Mouse (Mus musculus) regulatory T cell (primary cell): Measurements from ENCODE around the gene Cadps2.

Experiments
- in situ Hi-C: fragments of 300-600 bp; cut with MboI, MseI; formaldehyde crosslinking; loops from one replicate; pipeline ENCODE4 v1.15.1; 2025; ENCODE audit warnings: high pct_unique_total_duplicates

Cadps2 gene

DNA sequence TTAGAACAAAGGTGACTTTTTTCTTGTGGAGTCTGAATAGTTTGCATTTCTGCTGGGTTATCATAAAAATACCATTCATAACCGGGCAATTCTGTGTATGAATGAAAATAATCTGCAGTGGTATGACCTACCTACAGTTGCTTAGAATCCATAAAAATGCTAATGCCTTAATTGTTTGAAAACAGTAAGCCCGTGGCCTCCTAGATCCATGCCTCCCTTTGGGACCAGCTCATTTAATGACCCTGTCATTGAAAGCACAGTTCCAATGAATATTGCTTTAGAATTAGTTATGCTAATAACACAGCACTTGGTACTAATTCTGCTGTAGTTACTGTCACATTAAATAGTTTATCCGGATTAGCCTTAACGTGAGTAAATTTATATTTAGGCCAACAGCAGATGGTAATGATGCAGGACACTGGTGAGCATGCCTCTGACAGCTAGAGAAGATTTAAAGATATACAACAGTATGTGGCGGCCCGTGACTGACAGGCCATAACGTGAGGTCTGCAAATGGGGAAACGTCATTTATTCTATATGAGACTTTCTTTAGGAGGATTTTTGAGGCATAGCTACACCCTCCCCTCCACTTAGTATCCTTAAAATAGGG lies 477.3 kb downstream of the Cadps2 start:
- in situ Hi-C loops = no loop called here

DNA sequence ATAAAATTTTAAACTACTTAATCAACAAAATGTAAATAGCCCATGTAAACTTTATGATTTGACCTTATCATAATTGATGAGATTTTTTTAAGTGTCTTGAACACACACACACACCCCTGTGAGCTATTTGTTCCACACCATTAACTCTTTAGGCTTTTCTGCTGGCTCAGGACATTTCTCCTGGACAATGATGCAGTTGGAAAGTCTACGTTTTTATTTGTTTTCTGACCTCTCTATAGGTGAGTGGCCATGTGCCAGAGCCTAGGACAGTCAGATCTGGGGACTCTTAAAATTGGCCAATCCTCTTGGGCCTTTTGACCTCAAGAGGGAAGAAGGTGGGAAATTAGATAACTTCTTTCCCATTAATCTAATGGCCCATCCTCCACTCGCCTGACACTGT lies 478.6 kb downstream of the Cadps2 start:
- in situ Hi-C loops = no loop called here

DNA sequence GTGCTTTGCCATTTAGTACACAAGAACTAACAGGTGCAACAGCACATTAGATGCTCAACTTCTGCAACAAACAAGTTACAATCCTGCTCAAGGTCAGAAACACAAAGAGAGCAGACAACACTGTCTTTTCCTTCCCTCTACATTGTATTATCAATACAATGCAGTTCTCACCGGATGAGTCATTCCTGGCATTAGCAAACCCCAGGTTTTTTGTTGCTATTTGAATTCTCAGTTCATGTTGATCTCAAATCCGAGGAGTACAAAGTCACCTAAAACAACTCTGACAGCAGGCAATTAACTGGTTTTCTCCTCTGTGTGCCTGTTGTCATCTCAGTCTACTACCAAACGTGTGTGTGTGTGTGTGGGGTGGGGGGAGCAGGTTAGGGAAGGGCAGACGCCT lies 483.1 kb downstream of the Cadps2 start:
- in situ Hi-C loops = no loop called here

DNA sequence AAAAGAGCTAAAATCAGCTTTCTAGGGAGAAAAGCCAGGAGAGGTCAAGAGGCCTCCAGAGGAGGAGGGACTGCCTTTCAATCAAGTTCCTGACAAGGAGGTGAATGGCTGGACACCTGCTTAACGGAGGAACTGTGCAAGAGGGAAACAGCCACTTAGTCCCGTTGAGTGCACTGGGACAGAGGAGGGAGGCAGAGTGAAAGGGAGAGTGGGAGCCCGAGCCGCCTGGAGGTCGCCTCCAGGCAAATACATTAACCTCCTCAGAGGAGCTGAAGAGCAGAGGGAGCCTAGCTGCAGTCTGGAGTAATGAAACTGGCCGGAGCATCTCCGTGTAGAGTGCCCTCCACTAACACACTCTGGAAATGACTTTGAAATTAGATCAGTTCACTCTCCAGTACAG lies 485.7 kb downstream of the Cadps2 start:
- in situ Hi-C loops = no loop called here

DNA sequence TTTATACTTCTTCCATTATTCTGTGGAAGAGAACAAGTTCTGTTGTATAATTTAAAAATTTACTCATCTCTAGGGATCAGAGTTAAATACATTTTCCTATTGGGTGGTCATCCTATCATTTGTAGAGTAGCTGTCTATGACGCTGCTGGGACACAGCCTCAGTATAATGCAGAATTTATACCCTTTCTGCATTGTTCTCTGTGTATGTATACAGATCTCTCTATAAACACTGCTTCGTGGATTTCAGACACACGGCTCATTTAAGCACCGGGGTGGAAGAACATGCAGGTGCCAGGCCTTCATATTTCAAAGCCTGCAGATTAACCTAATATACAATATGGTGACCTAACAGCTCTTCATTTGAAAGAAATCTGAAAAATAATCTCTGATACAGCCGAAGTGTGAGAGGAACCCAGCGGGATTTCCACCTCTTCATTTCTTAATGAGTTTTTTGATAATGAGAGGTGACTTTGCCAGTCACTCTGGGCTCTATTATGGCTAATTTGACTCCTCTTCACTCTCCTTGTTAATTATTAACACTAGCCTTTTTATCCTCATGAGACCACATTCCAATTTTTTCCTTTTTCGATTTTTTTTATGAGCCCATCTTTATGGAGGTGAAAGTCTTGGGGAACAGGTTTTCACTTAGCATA lies 501.7 kb downstream of the Cadps2 start:
- in situ Hi-C loops = no loop called here

DNA sequence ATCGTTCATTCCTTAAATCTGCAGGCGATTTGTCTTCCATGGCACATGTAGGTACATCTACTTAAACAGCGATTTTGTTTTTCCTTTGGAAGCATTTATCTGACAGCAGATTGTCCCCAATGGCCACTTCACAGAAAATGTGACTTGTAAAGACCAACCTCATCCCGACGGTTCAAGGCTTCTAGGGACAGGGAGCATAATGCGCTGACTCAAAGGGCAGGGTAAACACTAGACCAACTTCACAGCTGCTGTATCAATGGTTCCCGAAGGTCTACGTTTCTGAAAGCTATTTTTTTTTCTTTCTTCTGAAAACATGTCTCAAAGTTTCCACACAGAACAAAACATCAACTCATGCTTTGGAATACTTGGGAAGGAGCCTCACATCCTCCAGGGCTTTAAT lies 524.3 kb downstream of the Cadps2 start:
- in situ Hi-C loops = no loop called here

DNA sequence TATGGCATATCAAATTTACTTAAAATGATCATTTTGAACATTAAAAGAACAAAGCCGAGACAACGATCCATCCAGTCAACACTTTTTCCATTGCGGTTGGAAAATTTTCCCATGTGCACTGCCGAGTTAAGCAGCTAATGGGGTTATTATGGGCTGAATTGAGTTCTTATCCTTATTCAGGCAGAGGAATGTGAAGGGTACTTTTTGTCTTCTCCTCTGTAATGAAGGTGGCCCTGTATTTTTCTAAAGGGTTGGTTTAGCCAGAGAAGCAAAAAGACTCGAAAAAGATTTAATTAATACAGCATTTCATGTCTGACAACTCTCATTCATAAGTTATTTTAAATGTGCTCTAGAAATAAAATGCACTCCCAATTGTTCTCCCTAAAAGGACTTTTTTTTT lies 524.9 kb downstream of the Cadps2 start:
- in situ Hi-C loops = no loop called here

DNA sequence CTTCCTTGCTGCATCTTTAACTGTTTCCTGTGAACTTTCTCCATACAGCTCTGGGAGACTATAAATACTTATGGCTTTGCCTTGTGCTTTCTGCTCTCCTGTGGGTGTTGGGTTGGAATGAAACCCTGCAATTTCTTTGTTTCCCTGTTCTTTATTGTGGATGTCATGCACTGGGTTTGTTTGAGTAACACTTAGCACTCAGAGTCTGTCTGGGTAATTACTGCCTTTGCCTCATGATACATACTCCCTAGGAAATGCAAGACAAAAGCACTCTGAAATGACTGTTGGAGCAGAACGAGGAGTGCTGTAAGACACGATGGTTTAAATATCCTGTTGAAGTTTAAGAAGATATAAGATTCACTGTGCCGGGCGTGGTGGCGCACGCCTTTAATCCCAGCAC lies 533.2 kb downstream of the Cadps2 start:
- in situ Hi-C loops = no loop called here

DNA sequence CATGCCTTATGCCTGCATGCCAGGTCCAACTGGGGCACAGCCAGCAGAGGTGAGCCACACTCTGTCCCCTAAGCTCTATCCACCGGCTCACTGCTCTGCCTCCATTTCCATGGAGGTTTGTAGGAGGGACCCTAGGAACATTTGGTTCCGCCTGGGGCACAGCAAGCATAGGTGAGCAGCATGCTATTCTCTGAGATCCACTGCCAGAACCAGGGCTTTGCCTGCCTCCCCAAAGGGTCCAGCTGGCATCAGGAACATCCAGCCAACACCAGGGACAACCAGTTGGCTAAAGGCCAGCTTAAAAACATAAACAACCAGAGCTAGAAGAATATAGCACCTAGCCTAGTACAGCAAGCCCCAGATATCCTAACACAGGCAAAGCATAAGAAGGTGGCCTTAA lies 540.6 kb downstream of the Cadps2 start:
- in situ Hi-C loops = no loop called here

DNA sequence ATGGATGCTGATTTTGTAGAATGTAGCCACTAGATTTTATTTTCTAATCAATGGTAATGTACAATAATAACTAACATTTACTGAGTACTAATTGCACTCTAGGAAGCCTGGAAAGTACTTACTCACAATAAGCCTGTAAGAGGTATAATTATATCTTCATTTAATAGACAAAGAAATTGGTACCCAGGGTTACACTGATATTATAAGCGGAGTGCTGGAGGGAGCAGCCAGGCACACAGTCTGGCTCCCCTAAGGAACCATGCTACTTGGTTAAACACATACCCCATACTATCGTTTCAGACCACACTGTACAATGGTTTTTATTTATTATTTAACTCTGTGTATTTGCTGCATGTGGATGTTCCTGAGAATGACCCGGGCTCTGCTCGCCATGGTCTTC lies 544.5 kb downstream of the Cadps2 start:
- in situ Hi-C loops = no loop called here

DNA sequence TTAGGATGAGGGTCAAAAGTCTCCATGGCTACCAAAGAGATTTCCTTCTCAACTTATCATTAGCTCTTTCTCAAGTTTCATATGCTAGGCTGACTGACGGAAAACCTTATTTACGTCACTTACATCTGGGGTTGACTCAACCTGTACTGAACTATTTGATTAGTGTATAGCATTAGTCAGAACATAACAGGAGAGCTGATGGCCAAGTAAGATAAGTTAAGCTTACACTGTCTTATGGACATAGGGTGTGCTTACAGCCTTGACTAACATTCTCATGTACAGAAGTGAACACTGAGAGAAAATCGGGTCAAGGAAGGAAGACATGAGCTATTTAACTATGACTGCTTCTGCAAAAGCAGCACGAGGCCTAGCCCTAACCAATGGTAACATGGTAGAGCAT lies 550.5 kb downstream of the Cadps2 start:
- in situ Hi-C loops = no loop called here

DNA sequence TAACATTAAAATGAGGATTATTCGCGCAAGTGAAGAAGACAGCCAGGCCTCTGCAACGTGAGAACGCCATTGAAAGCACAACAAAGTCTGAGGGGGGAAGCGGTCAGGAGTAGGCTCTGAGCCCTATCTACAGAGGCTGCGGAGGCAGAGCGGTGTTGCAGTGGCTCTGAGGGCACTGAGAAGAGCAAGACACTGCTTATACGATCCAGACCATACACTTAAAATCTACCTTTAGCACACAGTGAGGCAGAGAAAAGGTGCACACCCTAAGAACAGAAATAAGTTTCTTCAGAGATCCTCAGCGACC lies 557.8 kb downstream of the Cadps2 start:
- in situ Hi-C loops = no loop called here

DNA sequence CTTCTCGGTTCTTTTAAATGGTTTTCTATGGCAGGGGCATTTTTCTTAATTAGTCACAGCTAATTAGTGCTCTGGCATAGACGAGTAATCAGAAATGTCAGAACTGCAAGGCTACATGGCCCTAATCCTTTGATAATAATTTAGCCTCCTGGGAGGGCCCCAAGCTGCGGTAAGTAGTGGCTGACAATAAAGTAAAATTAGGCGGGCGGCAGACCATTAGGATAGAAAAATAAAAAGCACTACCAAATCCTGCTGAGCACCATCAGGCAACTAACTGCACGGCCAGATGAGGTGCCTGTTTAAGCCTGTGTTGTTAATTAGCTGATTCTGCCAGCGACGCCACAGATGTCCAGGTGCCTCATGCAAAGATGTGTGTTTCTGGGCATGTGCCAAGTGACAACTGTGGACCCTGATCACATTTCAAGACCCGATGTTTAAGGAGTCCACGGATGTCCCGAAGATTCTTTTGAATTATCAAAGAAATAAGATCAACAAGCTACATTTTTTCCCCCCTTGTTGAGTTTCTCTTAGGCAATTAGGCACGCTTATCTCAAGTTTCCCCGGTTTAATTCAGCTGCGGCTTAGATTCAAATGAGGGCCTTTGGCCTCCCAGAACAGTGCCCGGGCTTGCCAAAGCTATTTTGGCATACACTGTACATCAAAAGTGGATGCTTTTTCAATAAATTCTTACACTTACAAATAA lies 558.3 kb downstream of the Cadps2 start:
- in situ Hi-C loops = no loop called here

DNA sequence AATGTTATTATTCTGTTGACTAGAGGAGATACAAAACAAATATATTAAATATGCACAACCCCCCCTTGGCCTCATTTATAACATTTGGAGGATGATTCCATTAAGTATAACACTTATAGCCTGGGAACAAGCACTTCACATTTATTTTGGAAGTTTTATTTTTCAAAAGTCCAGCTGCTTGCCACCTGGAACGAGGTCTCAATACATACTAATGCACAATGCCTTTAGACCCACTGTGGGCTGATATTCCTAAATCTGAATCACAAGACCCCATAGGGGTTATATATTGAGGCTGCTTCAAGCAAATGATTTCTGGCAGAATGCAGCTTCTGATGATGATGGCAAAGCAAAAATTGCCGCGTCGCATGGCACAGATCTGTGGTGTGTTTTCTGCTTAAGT lies 565.7 kb downstream of the Cadps2 start:
- in situ Hi-C loops = no loop called here

DNA sequence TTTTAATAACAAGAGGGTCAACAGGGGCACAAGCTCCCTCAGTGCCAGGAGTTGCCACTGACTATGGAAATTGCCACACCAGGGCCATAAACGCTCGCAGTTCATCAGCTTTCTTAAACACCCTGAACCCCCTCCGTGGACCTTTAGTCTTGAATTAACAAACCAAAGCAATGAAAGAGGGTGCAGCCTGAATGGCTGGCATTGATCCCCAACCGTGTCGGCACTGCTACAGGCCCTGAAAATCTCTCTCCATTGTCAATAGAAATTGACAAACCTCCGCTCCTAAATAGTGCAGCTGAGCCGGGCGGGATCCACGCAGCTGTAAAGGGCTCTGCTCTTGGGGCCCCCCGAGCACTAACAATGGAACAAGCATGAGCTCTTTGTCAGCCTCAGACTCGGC lies 566.2 kb downstream of the Cadps2 start:
- in situ Hi-C loops = no loop called here

DNA sequence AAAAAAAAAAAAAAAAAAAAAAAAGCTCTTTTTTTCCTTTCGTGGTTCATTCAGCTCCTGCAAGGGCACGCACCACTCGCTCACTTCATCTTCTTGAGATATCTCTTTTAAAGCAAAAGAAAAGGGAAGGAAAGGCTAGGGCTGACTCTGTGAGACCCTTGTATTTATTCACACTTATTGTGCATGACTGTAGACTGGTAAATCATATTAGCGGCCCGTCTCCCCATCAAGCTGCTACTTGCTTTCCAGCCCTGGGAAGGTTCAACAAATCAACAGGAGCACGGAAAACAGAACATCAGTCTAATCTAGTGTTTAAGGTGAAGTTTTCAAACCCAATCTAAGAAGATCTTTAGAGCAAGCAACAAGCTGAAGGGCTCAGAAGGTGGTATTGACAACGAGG lies 566.7 kb downstream of the Cadps2 start:
- in situ Hi-C loops = no loop called here

DNA sequence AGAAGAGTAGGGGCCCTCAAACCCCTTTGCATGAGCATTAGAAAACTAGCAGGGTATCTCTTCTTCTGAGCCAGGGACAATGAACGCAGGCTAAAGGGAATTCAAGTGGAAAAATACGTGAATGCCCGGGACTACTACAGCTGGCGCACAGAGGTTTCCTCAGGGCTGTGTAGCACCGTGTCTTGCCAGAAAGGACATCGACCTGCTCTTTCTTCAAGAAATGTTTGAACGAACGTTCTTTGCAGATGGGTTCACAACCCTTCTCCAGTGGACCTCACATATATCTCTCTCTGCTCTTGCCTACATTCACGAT lies 578.5 kb downstream of the Cadps2 start:
- in situ Hi-C loops = no loop called here

DNA sequence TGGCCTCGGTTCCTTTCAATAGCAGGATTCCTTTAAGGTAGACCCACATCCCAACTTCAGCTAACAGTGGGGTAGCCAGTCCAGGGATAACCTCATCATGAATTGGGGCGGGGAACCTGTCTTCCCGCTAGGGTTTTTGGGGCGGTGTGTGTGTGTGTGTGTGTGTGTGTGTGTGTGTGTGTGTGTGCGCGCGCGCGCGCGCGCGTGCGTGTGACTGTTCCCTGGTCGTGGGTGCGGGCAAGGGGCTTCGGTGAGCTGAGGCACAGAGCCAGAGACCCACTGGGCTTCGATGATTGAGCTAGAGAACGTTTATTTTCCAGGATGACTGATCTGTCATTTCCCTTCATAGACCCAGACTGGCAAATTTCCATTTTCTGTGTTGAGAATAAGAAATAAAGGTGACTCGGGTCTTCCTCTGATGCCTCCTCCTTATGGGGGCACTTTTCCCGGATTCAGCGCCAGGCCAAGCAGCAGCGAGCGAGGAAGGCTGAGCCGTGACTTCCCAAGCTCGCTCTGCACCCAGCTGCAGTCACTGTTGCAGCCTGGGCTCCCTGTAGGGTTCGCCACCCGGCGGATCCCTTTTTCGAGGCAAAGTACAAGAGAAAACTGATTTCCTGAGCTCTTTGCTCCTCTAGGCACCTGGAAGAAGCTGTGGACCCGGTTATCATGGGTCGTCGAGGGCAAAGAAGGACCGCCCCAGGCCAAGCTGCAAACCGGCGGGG lies 579.0 kb downstream of the Cadps2 start:
- in situ Hi-C loops = no loop called here

DNA sequence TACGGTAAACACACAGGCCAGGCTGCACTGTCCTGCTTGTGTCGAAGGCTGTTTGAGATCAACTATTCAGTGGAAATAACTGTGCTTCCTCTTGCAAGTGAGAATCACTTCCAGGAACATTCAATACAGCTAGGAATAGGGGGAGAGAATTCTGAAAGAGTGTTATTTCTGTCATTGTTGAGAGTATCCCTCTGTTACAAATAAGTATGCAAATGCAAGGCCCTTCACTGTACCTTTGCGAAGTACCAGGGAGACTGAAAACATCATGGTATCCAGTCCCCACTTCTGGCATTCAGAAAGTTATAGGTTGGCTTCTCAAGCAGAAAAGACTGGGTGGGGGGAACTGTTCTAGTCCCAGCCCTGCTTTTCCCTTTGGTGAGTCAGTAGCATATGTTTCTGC lies 581.2 kb downstream of the Cadps2 start:
- in situ Hi-C loops = no loop called here

DNA sequence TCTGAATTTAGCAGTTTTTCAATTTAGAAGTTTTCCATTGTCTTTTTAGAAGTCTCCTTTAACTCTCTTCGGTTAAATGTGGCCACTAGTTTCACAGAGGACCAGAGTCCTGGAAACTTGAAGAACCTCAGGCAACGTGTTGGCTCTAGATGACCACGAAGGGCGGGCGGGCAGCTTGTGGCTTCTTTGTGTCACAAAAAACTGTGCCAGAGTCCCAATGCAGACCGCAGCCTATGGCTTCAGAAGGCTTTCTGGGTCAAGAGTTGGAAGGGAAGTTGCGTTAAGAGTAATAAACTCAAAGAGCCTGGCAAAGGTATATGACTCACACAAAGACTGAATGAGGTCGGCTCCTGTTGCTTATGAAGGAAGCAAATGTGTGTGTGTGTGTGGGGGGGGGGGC lies 584.1 kb downstream of the Cadps2 start:
- in situ Hi-C loops = no loop called here

DNA sequence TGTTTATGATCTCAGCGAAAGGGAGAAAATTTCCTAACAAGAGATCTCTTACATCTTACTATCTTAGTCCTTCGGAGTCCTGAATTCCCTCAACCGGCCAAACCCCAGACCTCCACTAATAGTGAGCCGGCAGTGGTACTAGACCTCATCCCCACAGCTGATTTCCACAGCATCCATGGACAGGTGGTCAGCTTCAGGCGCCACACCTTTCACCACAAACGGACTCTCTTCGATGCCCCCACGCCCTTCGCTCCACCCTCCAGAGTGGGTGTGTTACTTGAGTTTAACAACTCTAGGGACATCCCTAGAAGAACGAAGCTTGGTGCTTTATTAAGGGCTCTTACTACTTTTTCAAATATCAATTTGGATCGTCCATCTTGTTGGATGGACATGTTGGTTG lies 584.6 kb downstream of the Cadps2 start:
- in situ Hi-C loops = no loop called here

DNA sequence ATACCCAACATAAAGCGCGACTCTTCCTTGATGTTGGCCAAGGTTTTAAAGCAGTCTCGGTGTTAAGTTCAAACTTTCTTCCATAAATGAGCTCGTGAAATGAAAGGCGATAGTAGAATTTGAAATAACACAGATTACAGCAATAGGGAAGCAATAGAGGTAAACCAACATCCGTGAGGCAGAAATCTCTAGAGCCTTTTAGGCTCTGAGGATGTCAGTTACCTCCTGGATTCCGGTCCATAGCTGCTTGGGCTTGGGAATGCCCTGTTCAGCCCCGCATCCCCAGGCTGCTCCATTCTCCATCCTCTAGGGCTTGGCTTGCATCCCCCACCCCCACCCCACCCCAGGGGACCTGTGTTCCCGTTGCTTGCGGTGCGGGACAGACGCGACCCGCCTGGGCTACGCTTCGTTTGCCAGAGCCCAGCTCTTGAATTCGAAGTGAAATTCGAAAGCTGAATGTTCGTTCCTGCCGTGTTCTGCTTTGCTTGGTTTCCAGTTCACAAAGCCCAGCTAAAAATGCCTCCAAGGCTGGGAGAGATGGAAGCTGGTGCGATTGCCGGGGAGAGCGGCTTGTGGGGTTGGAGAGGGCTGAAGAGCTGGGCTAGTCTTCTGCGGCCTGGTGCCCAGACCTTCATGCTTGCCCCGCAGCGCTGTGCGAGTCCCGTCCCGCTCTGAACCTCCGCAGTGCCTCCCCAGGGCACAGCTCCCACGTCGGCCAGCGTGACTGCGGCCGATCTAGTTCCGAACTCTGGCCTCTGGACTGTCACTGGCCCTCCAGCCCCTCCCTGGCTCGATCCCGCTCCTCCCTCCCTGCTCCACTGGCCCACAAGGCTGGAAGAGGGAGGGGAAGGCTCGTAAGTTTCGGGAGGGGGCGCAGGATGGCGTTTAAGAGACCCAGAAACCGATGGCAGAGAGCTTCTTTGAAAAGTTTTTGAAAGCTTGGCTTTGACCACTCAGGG lies 585.6 kb downstream of the Cadps2 start:
- in situ Hi-C loops = no loop called here
